Mouse (Mus musculus): ENCODE measurements around the gene Skiv2l. TPM values are rescaled to one million over a fixed set of nuclear protein-coding genes. Genes with fewer than 3 reads are reported as not detected.

Gene Skiv2l
- polyA plus RNA-seq, 1 experiment from 2014 or later: 73.8 TPM

DNA sequence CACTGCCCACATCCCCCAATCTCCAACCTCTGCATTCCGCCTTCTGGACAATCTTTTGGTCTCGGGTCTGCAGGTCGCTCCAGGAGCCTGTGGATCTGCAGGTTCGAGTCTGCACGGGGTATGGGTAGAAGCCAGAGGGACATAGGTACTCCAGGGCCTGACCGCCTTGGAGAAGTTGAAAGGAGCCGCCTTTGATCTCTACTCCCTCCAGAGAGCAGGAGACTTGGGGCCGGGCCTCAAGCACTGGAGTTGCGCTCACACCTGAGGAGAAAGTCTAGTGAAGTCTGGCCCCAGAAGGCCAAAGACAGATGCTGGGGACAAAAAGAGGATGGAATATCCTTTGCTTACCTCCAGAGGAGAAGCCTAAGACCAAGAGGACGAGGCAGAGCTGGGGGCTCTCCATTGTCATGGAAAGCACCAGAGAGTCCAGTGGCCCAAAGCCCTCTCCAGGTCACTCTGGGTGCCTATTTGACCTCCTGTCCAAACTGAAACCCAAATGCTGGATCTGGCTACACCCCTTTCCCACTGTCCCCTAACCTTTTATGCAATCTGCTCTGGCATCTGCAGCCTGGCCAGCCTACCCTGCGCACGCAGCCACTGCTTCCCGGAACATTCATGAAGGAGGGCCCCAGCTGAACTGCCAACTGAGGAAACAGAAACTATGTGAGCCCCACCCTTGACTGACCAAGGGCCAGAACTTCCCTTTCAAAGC lies 11.8 kb upstream of the Skiv2l start:
- WGBS: 67% methylated on average over 13 of the region's 13 CpGs
- H3K9ac ChIP-seq: no peak overlapping the region
- no peaks in the 10 kb centered on the region for H3K27me3 ChIP-seq (replicated peaks)
- H3K36me3 ChIP-seq (replicated peaks): peaks cover under 1% of the 10 kb centered on the region; the same call in 1 of the 2 replicates
- H3K27ac ChIP-seq: no peak overlapping the region
- H3K4me1 ChIP-seq: no peaks in the 10 kb centered on the region
- H3K4me2 ChIP-seq: no peak overlapping the region
- no peak overlapping the region for H3K4me3 ChIP-seq
- no peak for ATAC-seq (replicated peaks)
- H3K9me3 ChIP-seq: no peaks in the 10 kb centered on the region

DNA sequence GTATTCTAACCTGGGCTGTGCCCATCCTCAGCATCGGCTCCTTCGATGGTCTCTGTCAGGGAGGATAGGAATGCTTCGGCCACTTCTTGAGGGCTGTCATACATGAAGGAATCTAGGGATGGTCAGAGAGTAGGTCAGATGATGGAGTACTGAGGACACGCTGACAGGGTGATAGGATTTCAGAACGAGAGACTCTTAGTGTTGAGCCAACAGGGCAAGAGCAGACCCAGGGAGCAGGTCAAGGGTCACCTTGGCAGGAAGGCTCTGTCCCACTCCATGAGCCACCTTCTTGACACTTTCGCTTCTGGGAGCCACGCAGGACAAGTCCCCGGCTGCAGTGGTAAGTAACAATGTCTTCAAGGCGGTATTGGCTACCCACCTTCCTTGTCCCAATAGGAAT lies 10.5 kb upstream of the Skiv2l start:
- H3K4me2 ChIP-seq: no peak overlapping the region
- H3K27ac ChIP-seq: no peak overlapping the region
- no peak overlapping the region for H3K9ac ChIP-seq
- peaks cover 14% of the 10 kb centered on the region for H3K36me3 ChIP-seq (replicated peaks)
- WGBS: 91% methylated on average over 9 of the region's 9 CpGs
- H3K27me3 ChIP-seq (replicated peaks): no peaks in the 10 kb centered on the region
- H3K9me3 ChIP-seq: no peaks in the 10 kb centered on the region
- no peak overlapping the region for H3K4me3 ChIP-seq
- H3K4me1 ChIP-seq: no peaks in the 10 kb centered on the region
- ATAC-seq (replicated peaks): no peak

DNA sequence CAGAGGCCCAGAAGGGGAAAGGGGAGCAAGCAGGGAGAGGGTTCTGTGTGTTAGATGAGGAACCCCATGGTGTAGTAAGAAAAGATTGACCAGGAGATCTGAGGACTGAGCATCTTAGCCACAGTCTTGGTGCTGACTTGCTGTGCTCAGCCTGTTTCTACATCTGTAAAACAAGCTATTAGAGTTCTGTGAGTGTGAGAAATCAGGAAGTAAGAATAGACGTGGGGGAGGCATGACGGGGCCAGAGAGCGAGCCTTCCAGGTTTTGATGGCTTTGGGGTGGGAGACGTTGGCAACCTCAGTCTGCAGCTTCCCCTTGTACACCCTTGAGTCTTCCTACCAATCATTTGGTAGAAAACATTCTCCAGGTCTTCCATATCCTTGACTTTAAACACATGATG lies 8.7 kb upstream of the Skiv2l start:
- H3K9me3 ChIP-seq: no peaks in the 10 kb centered on the region
- no peak overlapping the region for H3K9ac ChIP-seq
- 85% methylated on average over 4 of the region's 4 CpGs for WGBS
- peaks cover 29% of the 10 kb centered on the region for H3K36me3 ChIP-seq (replicated peaks)
- no peaks in the 10 kb centered on the region for H3K27me3 ChIP-seq (replicated peaks)
- H3K4me2 ChIP-seq: no peak overlapping the region
- H3K27ac ChIP-seq: no peak overlapping the region
- no peak for ATAC-seq (replicated peaks)
- no peak overlapping the region for H3K4me3 ChIP-seq
- no peaks in the 10 kb centered on the region for H3K4me1 ChIP-seq

DNA sequence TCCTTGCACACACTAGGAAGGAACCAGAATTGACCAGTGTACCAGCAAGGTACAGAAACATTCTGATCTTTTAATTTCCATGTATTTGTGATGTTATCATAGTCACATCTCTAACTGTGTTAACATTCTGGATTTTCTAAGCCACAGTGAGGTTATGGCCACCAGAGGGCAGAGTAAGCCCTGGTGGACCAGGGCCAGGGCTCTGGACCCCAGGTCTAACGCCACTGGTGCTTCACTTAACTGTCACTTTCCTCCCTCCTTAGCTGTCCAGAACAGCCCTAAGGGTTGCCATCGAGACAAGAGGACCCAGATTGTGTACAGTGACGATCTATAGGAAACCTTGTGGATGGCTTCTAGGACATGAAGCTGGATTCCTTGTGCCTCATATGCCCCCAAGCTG lies 5.8 kb upstream of the Skiv2l start:
- H3K27ac ChIP-seq: no peak overlapping the region
- WGBS: 47% methylated on average over 3 of the region's 3 CpGs
- H3K36me3 ChIP-seq (replicated peaks): peaks cover 38% of the 10 kb centered on the region
- no peak for ATAC-seq (replicated peaks)
- no peak overlapping the region for H3K9ac ChIP-seq
- no peak overlapping the region for H3K4me2 ChIP-seq
- H3K4me3 ChIP-seq: no peak overlapping the region
- H3K27me3 ChIP-seq (replicated peaks): no peaks in the 10 kb centered on the region
- peaks cover 15% of the 10 kb centered on the region for H3K4me1 ChIP-seq
- no peaks in the 10 kb centered on the region for H3K9me3 ChIP-seq

- Histone ChIP-seq H3K4me3 (no peak overlapping the region), H3K27me3 (replicated peaks) (no peaks in the 10 kb centered on the region), H3K9ac (no peak overlapping the region), H3K4me2 (no peak overlapping the region), H3K4me1 (peaks cover 19% of the 10 kb centered on the region), H3K9me3 (no peaks in the 10 kb centered on the region), H3K27ac (no peak overlapping the region), H3K36me3 (replicated peaks) (peaks cover 38% of the 10 kb centered on the region)
- ATAC-seq (replicated peaks): no peak
- 85% methylated on average over 3 of the region's 3 CpGs for WGBS
Observed at GRCm38 (mm10) chr17:34854761-34855160, 4.8 kb upstream of the Skiv2l start.

- no peak overlapping the region for H3K4me3 ChIP-seq
- 81% methylated on average over 8 of the region's 8 CpGs for WGBS
- no peak overlapping the region for H3K27ac ChIP-seq
- H3K4me1 ChIP-seq: peaks cover 29% of the 10 kb centered on the region
- no peak overlapping the region for H3K4me2 ChIP-seq
- ATAC-seq (replicated peaks): no peak
- H3K27me3 ChIP-seq (replicated peaks): no peaks in the 10 kb centered on the region
- no peaks in the 10 kb centered on the region for H3K9me3 ChIP-seq
- H3K9ac ChIP-seq: no peak overlapping the region
- peaks cover 38% of the 10 kb centered on the region for H3K36me3 ChIP-seq (replicated peaks)
Observed at GRCm38 (mm10) chr17:34853511-34853910, 3.5 kb upstream of the Skiv2l start.

DNA sequence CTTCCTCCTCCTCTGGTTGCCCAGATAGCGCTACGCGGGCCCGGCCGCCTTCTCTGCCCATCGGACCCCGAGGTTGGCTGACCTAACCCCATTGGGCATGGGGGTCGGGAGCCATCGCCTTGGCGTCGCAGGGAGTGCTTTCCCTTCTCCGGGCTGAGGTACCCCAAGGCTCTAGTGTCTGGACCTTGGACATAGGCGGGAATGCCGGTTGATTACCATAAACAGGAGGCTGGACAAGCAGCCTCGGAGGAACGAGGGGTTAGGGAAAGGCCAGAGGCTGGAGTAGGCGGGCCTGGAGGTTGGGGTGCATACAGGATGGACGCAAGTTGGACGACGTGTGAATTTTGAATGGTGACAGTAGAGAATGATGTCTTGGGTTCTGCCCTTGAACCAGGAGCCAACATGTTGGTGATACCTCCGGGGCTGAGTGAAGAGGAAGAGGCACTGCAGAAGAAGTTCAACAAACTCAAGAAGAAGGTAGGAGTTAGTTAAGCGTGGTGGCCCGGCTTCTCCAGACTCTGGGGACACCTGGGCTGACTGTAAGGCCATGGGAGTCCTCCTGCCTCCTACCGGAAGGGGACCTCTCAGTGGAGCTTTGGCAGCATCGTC lies 611 bp upstream of the Skiv2l start:
- peak overlapping the region; percentile 99 for H3K4me3 ChIP-seq
- peaks cover 29% of the 10 kb centered on the region for H3K4me1 ChIP-seq
- peak overlapping the region; percentile 98 for H3K9ac ChIP-seq
- 2% methylated on average over 24 of the region's 25 CpGs for WGBS
- peak; percentile 4; the same call in 1 of the 2 replicates for ATAC-seq (replicated peaks)
- peaks cover 36% of the 10 kb centered on the region for H3K36me3 ChIP-seq (replicated peaks)
- no peaks in the 10 kb centered on the region for H3K27me3 ChIP-seq (replicated peaks)
- no peaks in the 10 kb centered on the region for H3K9me3 ChIP-seq
- H3K27ac ChIP-seq: peak overlapping the region; percentile 78
- peak overlapping the region; percentile 93 for H3K4me2 ChIP-seq

- no peak overlapping the region for H3K4me3 ChIP-seq
- no peak overlapping the region for H3K27ac ChIP-seq
- H3K9me3 ChIP-seq: no peaks in the 10 kb centered on the region
- H3K9ac ChIP-seq: no peak overlapping the region
- H3K4me2 ChIP-seq: no peak overlapping the region
- H3K36me3 ChIP-seq (replicated peaks): peaks cover 38% of the 10 kb centered on the region
- peaks cover 29% of the 10 kb centered on the region for H3K4me1 ChIP-seq
- ATAC-seq (replicated peaks): no peak
- 90% methylated on average over 7 of the region's 7 CpGs for WGBS
- no peaks in the 10 kb centered on the region for H3K27me3 ChIP-seq (replicated peaks)
Observed at GRCm38 (mm10) chr17:34847615-34848014, 2.4 kb downstream of the Skiv2l start.

- no peak overlapping the region for H3K4me3 ChIP-seq
- no peak overlapping the region for H3K27ac ChIP-seq
- no peaks in the 10 kb centered on the region for H3K9me3 ChIP-seq
- WGBS: 84% methylated on average over 6 of the region's 6 CpGs
- no peak for ATAC-seq (replicated peaks)
- H3K27me3 ChIP-seq (replicated peaks): no peaks in the 10 kb centered on the region
- peaks cover 40% of the 10 kb centered on the region for H3K36me3 ChIP-seq (replicated peaks)
- H3K4me1 ChIP-seq: peaks cover 27% of the 10 kb centered on the region
- H3K4me2 ChIP-seq: no peak overlapping the region
- no peak overlapping the region for H3K9ac ChIP-seq
Observed at GRCm38 (mm10) chr17:34847192-34847591, 2.8 kb downstream of the Skiv2l start.

- no peaks in the 10 kb centered on the region for H3K9me3 ChIP-seq
- no peaks in the 10 kb centered on the region for H3K27me3 ChIP-seq (replicated peaks)
- H3K4me3 ChIP-seq: no peak overlapping the region
- 94% methylated on average over 13 of the region's 13 CpGs for WGBS
- peaks cover 10% of the 10 kb centered on the region for H3K4me1 ChIP-seq
- H3K27ac ChIP-seq: no peak overlapping the region
- H3K36me3 ChIP-seq (replicated peaks): peaks cover 62% of the 10 kb centered on the region
- no peak for ATAC-seq (replicated peaks)
- no peak overlapping the region for H3K4me2 ChIP-seq
- H3K9ac ChIP-seq: no peak overlapping the region
Observed at GRCm38 (mm10) chr17:34844884-34845283, 5.1 kb downstream of the Skiv2l start.

GRCm38 (mm10) chr17:34840736-34841307 lies 9.2 kb downstream of the Skiv2l start:
- Histone ChIP-seq H3K4me2 (no peak overlapping the region), H3K27ac (no peak overlapping the region), H3K4me3 (no peak overlapping the region), H3K9me3 (no peaks in the 10 kb centered on the region), H3K36me3 (replicated peaks) (peaks cover 62% of the 10 kb centered on the region), H3K9ac (no peak overlapping the region), H3K4me1 (peaks cover 21% of the 10 kb centered on the region), H3K27me3 (replicated peaks) (no peaks in the 10 kb centered on the region)
- ATAC-seq (replicated peaks): no peak
- WGBS: 92% methylated on average over 6 of the region's 6 CpGs

- no peak overlapping the region for H3K4me3 ChIP-seq
- H3K36me3 ChIP-seq (replicated peaks): peaks cover 42% of the 10 kb centered on the region
Observed at GRCm38 (mm10) chr17:34838785-34839184, 11.2 kb downstream of the Skiv2l start.

More at GRCm38 (mm10) chr17:34838785-34839184, 11.2 kb downstream of the Skiv2l start:
- Histone ChIP-seq H3K27ac (no peak overlapping the region), H3K4me2 (no peak overlapping the region), H3K27me3 (replicated peaks) (no peaks in the 10 kb centered on the region), H3K9ac (no peak overlapping the region), H3K9me3 (no peaks in the 10 kb centered on the region), H3K4me1 (peaks cover 31% of the 10 kb centered on the region)
- 91% methylated on average over 7 of the region's 7 CpGs for WGBS
- no peak for ATAC-seq (replicated peaks)

Measured in midbrain, embryonic 15.5 days (tissue).